Mouse (Mus musculus): ENCODE measurements at regions not wholly inside any gene's neighbourhood (a gene's known extent, or its start where the extent isn't known, plus 50 kb on each side); places are given as distances from the start of the nearest gene placed in this dataset.

GRCm38 (mm10) chr3:150193132-150193531 is 1202.8 kb upstream of the Adgrl2 start:
- TF ChIP-seq CTCF (IDR thresholded peaks at IDR 0.05; ENCODE audit: borderline replicate concordance, insufficient read depth, low read length) (no peak), POLR2A (IDR thresholded peaks at IDR 0.05; ENCODE audit: low read depth, low read length) (no peak)
